Mouse (Mus musculus): Measurements from ENCODE around the gene Recql. TPM values are rescaled to one million over a fixed set of nuclear protein-coding genes. Genes with fewer than 3 reads are reported as not detected.

The Recql gene
- polyA plus RNA-seq (2021) = 16.1 TPM

GRCm38 (mm10) chr6:142387011-142387754 is at the start of gene Recql, which contains the start of gene Golt1b:
Recql (minus strand) TSS chr6:142387087.
Golt1b (plus strand) TSS chr6:142387221.
- DNase-seq (ENCODE audit: low read depth, low spot score) (peak; percentile 79), ATAC-seq (peak; percentile 99)
- ChIA-PET CTCF (no interaction called here), POLR2A (interaction anchor here (0.6 kb wide), 1 partner anchor 20 kb away, joined by 3 read pairs; no protein-coding TSS in a partner anchor)
- no peaks in the 10 kb centered on the region for H3K27me3 ChIP-seq
- TF ChIP-seq CTCF (IDR thresholded peaks at IDR 0.05) = no peak
- in situ Hi-C loops (cut with MboI; ENCODE audit: low pct_unique_long_range_greater_than_20kb) = no loop called here

GRCm38 (mm10) chr6:142429072-142429471 is 42.2 kb upstream of the Recql start:
- ChIA-PET CTCF (no interaction called here), POLR2A (no interaction called here)
- DNase-seq (ENCODE audit: low read depth, low spot score) (no peak), ATAC-seq (no peak)
- no peak for TF ChIP-seq CTCF (IDR thresholded peaks at IDR 0.05)
- in situ Hi-C loops (cut with MboI; ENCODE audit: low pct_unique_long_range_greater_than_20kb) = no loop called here
- peaks cover 6% of the 10 kb centered on the region for H3K27me3 ChIP-seq

GRCm38 (mm10) chr6:142424976-142425375 is 38.1 kb upstream of the Recql start:
- CTCF ChIA-PET = no interaction called here
- TF ChIP-seq CTCF (IDR thresholded peaks at IDR 0.05) = no peak

GRCm38 (mm10) chr6:142414597-142414996 is 27.7 kb upstream of the Recql start:
- DNase-seq (ENCODE audit: low read depth, low spot score) = no peak
- ChIA-PET CTCF (no interaction called here), POLR2A (no interaction called here)
- TF ChIP-seq CTCF (IDR thresholded peaks at IDR 0.05) = no peak
- in situ Hi-C loops (cut with MboI; ENCODE audit: low pct_unique_long_range_greater_than_20kb) = no loop called here
- no peak for ATAC-seq
- no peaks in the 10 kb centered on the region for H3K27me3 ChIP-seq

More at GRCm38 (mm10) chr6:142424976-142425375, 38.1 kb upstream of the Recql start:
- ATAC-seq (no peak), DNase-seq (ENCODE audit: low read depth, low spot score) (no peak)
- peaks cover 16% of the 10 kb centered on the region for H3K27me3 ChIP-seq
- POLR2A ChIA-PET = no interaction called here
- in situ Hi-C loops (cut with MboI; ENCODE audit: low pct_unique_long_range_greater_than_20kb) = no loop called here

GRCm38 (mm10) chr6:142413845-142414244 is 27.0 kb upstream of the Recql start:
- DNase-seq (ENCODE audit: low read depth, low spot score) (no peak), ATAC-seq (no peak)
- no peak for TF ChIP-seq CTCF (IDR thresholded peaks at IDR 0.05)
- in situ Hi-C loops (cut with MboI; ENCODE audit: low pct_unique_long_range_greater_than_20kb) = no loop called here
- no peaks in the 10 kb centered on the region for H3K27me3 ChIP-seq
- CTCF ChIA-PET = no interaction called here
- POLR2A ChIA-PET = no interaction called here

GRCm38 (mm10) chr6:142412906-142413491 is 26.1 kb upstream of the Recql start, which contains the start of gene Spx:
Spx (plus strand) TSS chr6:142413441.
- no peaks in the 10 kb centered on the region for H3K27me3 ChIP-seq
- ChIA-PET POLR2A (no interaction called here), CTCF (interaction anchor here (1.0 to 1.1 kb wide), 3 partner anchors 24 to 373 kb away, joined by 3 read pairs; no protein-coding TSS in a partner anchor)
- no peak for DNase-seq (ENCODE audit: low read depth, low spot score)
- no peak for TF ChIP-seq CTCF (IDR thresholded peaks at IDR 0.05)
- in situ Hi-C loops (cut with MboI; ENCODE audit: low pct_unique_long_range_greater_than_20kb) = no loop called here
- no peak for ATAC-seq

GRCm38 (mm10) chr6:142411140-142411539 is 24.3 kb upstream of the Recql start:
- TF ChIP-seq CTCF (IDR thresholded peaks at IDR 0.05) = no peak
- CTCF ChIA-PET = no interaction called here
- in situ Hi-C loops (cut with MboI; ENCODE audit: low pct_unique_long_range_greater_than_20kb) = no loop called here
- DNase-seq (ENCODE audit: low read depth, low spot score) = no peak
- POLR2A ChIA-PET = no interaction called here
- ATAC-seq = no peak
- H3K27me3 ChIP-seq = no peaks in the 10 kb centered on the region

- CTCF ChIA-PET = interaction anchor here (1.2 kb wide), 1 partner anchor 18 kb away, joined by 3 read pairs; no protein-coding TSS in a partner anchor
These were observed 8.9 kb upstream of the Recql start for GRCm38 (mm10) chr6:142395756-142396155.

GRCm38 (mm10) chr6:142394669-142395068 is 7.8 kb upstream of the Recql start:
- ChIA-PET CTCF (no interaction called here), POLR2A (no interaction called here)
- DNase-seq (ENCODE audit: low read depth, low spot score) = no peak
- in situ Hi-C loops (cut with MboI; ENCODE audit: low pct_unique_long_range_greater_than_20kb) = no loop called here
- TF ChIP-seq CTCF (IDR thresholded peaks at IDR 0.05) = no peak
- H3K27me3 ChIP-seq = no peaks in the 10 kb centered on the region
- ATAC-seq = no peak

More at GRCm38 (mm10) chr6:142395756-142396155, 8.9 kb upstream of the Recql start:
- POLR2A ChIA-PET = no interaction called here
- ATAC-seq = no peak
- no peak for TF ChIP-seq CTCF (IDR thresholded peaks at IDR 0.05)
- in situ Hi-C loops (cut with MboI; ENCODE audit: low pct_unique_long_range_greater_than_20kb) = no loop called here
- no peak for DNase-seq (ENCODE audit: low read depth, low spot score)
- H3K27me3 ChIP-seq = no peaks in the 10 kb centered on the region

- ChIA-PET CTCF (no interaction called here), POLR2A (no interaction called here)
- TF ChIP-seq CTCF (IDR thresholded peaks at IDR 0.05) = no peak
- no peak for DNase-seq (ENCODE audit: low read depth, low spot score)
- no peak for ATAC-seq
- in situ Hi-C loops (cut with MboI; ENCODE audit: low pct_unique_long_range_greater_than_20kb) = no loop called here
- H3K27me3 ChIP-seq = no peaks in the 10 kb centered on the region
These were observed 5.4 kb upstream of the Recql start for GRCm38 (mm10) chr6:142392312-142392711.

GRCm38 (mm10) chr6:142389101-142389500 is 2.2 kb upstream of the Recql start:
- CTCF ChIA-PET = interaction anchor here (0.7 to 1.6 kb wide), 2 partner anchors 23 to 27 kb away, joined by 3 to 4 read pairs; no protein-coding TSS in a partner anchor
- no peak for DNase-seq (ENCODE audit: low read depth, low spot score)

More at GRCm38 (mm10) chr6:142389101-142389500, 2.2 kb upstream of the Recql start:
- TF ChIP-seq CTCF (IDR thresholded peaks at IDR 0.05) = no peak
- no peak for ATAC-seq
- in situ Hi-C loops (cut with MboI; ENCODE audit: low pct_unique_long_range_greater_than_20kb) = no loop called here
- POLR2A ChIA-PET = interaction anchor here (0.7 to 1.5 kb wide), 2 partner anchors 21 to 31 kb away, joined by 4 read pairs; no protein-coding TSS in a partner anchor
- no peaks in the 10 kb centered on the region for H3K27me3 ChIP-seq
